Mouse (Mus musculus) cortical plate, adult 2 months (tissue): Measurements from ENCODE around the gene Atxn7l1.

Source experiments
- CTCF ChIP-seq: fragments of 200-500 bp; IDR thresholded peaks from 2 replicates; pipeline ENCODE4 v1.5.1; 2011; ENCODE audit warnings: mild to moderate bottlenecking, control low read depth, low read length; ENCODE audit not compliant: insufficient read depth; ENCODE audit errors: extremely low read depth
- POLR2A ChIP-seq: fragments of 200-500 bp; IDR thresholded peaks from 2 replicates; pipeline ENCODE4 v1.6.1; 2011; ENCODE audit warnings: mild to moderate bottlenecking, low read length, control low read depth; ENCODE audit not compliant: insufficient read depth; ENCODE audit errors: extremely low read depth

- no peak for TF ChIP-seq POLR2A
- no peak for TF ChIP-seq CTCF
Observed at GRCm38 (mm10) chr12:33137857-33138256, 9.6 kb upstream of the Atxn7l1 start.
